ENCODE assay signal across 17 mouse cellular contexts in genomic region chr9:33822574-33823394, GRCm38 (mm10).
DNase-seq lines count a peak whose midpoint lies in the region; ATAC-seq and TF ChIP-seq lines count a peak whose summit lies in the region.
"Had no signal": no experiment of that assay in that cellular context is flagged by ENCODE, and none has a peak within 500 bp of the region (broad histone marks: within the 10 kb centered on the region; RNA-seq: fewer than 3 reads in every experiment).

No protein-coding gene starts in this region.

- no peak overlapping the region for H3K9ac ChIP-seq in forebrain, embryonic 14.5 days (ENCODE audit: low read length)
- no peak overlapping the region for H3K9ac ChIP-seq in forebrain, embryonic 11.5 days (ENCODE audit: low read length)
- no peak overlapping the region for H3K9ac ChIP-seq in midbrain, embryonic 14.5 days (replicated peaks; ENCODE audit: low read length)
- H3K9ac ChIP-seq in midbrain, embryonic 13.5 days (replicated peaks), result no peak overlapping the region
- no peak overlapping the region for H3K9ac ChIP-seq in liver, postnatal 0 days (replicated peaks)
- H3K9ac ChIP-seq: embryonic facial prominence, embryonic 13.5 days; liver, embryonic 12.5 days had no signal

- H3K27me3 ChIP-seq in forebrain, embryonic 14.5 days (replicated peaks; ENCODE audit: control insufficient read depth, insufficient read depth, low read length), result no peaks in the 10 kb centered on the region
- no peaks in the 10 kb centered on the region for H3K27me3 ChIP-seq in forebrain, embryonic 11.5 days (ENCODE audit: control insufficient read depth, insufficient read depth, low read length)
- no peaks in the 10 kb centered on the region for H3K27me3 ChIP-seq in midbrain, embryonic 14.5 days (ENCODE audit: control insufficient read depth, insufficient read depth, low read length)
- no peaks in the 10 kb centered on the region for H3K27me3 ChIP-seq in midbrain, embryonic 13.5 days
- no peaks in the 10 kb centered on the region for H3K27me3 ChIP-seq in liver, postnatal 0 days (ENCODE audit: insufficient read depth, low read length)
- H3K27me3 ChIP-seq: embryonic facial prominence, embryonic 13.5 days; liver, embryonic 12.5 days had no signal

- no peaks in the 10 kb centered on the region for H3K9me3 ChIP-seq in forebrain, embryonic 14.5 days (replicated peaks; ENCODE audit: control insufficient read depth, low read length)
- no peaks in the 10 kb centered on the region for H3K9me3 ChIP-seq in forebrain, embryonic 11.5 days (ENCODE audit: control insufficient read depth, low read length)
- no peaks in the 10 kb centered on the region for H3K9me3 ChIP-seq in midbrain, embryonic 14.5 days (ENCODE audit: control insufficient read depth, low read length)
- H3K9me3 ChIP-seq in midbrain, embryonic 13.5 days, result no peaks in the 10 kb centered on the region
- H3K9me3 ChIP-seq in liver, postnatal 0 days (ENCODE audit: low read length), result no peaks in the 10 kb centered on the region
- H3K9me3 ChIP-seq: embryonic facial prominence, embryonic 13.5 days; liver, embryonic 12.5 days; midbrain, embryonic 10.5 days had no signal

- 77% methylated on average over 9 of the region's 9 CpGs for WGBS in forebrain, embryonic 14.5 days
- WGBS in forebrain, embryonic 11.5 days, result 92% methylated on average over 9 of the region's 9 CpGs
- 91% methylated on average over 9 of the region's 9 CpGs for WGBS in midbrain, embryonic 14.5 days
- 89% methylated on average over 9 of the region's 9 CpGs for WGBS in midbrain, embryonic 13.5 days
- 66% methylated on average over 9 of the region's 9 CpGs for WGBS in liver, postnatal 0 days (ENCODE audit: insufficient replicate concordance)

- no peak overlapping the region for H3K4me2 ChIP-seq in forebrain, embryonic 14.5 days (ENCODE audit: low read length)
- H3K4me2 ChIP-seq in forebrain, embryonic 11.5 days (ENCODE audit: low read depth, low read length, severe bottlenecking), result no peak overlapping the region
- no peak overlapping the region for H3K4me2 ChIP-seq in midbrain, embryonic 14.5 days (ENCODE audit: low read length)
- H3K4me2 ChIP-seq in midbrain, embryonic 13.5 days (replicated peaks), result no peak overlapping the region
- no peak overlapping the region for H3K4me2 ChIP-seq in liver, postnatal 0 days (ENCODE audit: low read depth, low read length)
- H3K4me2 ChIP-seq: embryonic facial prominence, embryonic 13.5 days; liver, embryonic 12.5 days had no signal

- peak; percentile 88 for DNase-seq in forebrain, embryonic 14.5 days (ENCODE audit: low spot score)
- DNase-seq in forebrain, embryonic 11.5 days (ENCODE audit: low spot score), result no peak
- peak; percentile 1 for DNase-seq in midbrain, embryonic 14.5 days
- peak; percentile 12 to 24 for DNase-seq in layer of hippocampus, postnatal 10 days (ENCODE audit: low spot score in 2 of 2)
- DNase-seq in neural tube, embryonic 10.5 days (ENCODE audit: extremely low spot score, low spot score), result no peak
- no peak for DNase-seq in liver, postnatal 0 days
- DNase-seq in retina, embryonic 14.5 days (ENCODE audit: low spot score), result no peak
- DNase-seq: adrenal gland, postnatal 25 days; cerebellum, adult 11 months; lung, postnatal 14 days; spleen, adult 18-20 months; thymus, postnatal 4 days had no signal

- H3K4me3 ChIP-seq in forebrain, embryonic 14.5 days (ENCODE audit: low read depth, low read length), result no peak overlapping the region
- no peak overlapping the region for H3K4me3 ChIP-seq in forebrain, embryonic 11.5 days (ENCODE audit: low read depth, low read length)
- no peak overlapping the region for H3K4me3 ChIP-seq in midbrain, embryonic 14.5 days (replicated peaks; ENCODE audit: low read depth, low read length)
- H3K4me3 ChIP-seq in midbrain, embryonic 13.5 days (replicated peaks), result no peak overlapping the region
- no peak overlapping the region for H3K4me3 ChIP-seq in liver, postnatal 0 days (ENCODE audit: low read depth, low read length)
- H3K4me3 ChIP-seq: embryonic facial prominence, embryonic 13.5 days; liver, embryonic 12.5 days; midbrain, embryonic 10.5 days; myocyte had no signal

- no peaks in the 10 kb centered on the region for H3K36me3 ChIP-seq in forebrain, embryonic 14.5 days (ENCODE audit: control insufficient read depth, insufficient read depth, low read length)
- H3K36me3 ChIP-seq in forebrain, embryonic 11.5 days (ENCODE audit: control insufficient read depth, insufficient read depth, low read length), result no peaks in the 10 kb centered on the region
- no peaks in the 10 kb centered on the region for H3K36me3 ChIP-seq in midbrain, embryonic 14.5 days (ENCODE audit: control insufficient read depth, insufficient read depth, low read length)
- H3K36me3 ChIP-seq in midbrain, embryonic 13.5 days, result no peaks in the 10 kb centered on the region
- no peaks in the 10 kb centered on the region for H3K36me3 ChIP-seq in liver, postnatal 0 days (replicated peaks; ENCODE audit: insufficient read depth, low read length)
- H3K36me3 ChIP-seq: embryonic facial prominence, embryonic 13.5 days; liver, embryonic 12.5 days; midbrain, embryonic 10.5 days had no signal

- no peak for TF ChIP-seq CTCF in liver, postnatal 0 days (IDR thresholded peaks at IDR 0.05; ENCODE audit: low read depth)

- H3K27ac ChIP-seq in forebrain, embryonic 14.5 days (ENCODE audit: low read depth, low read length), result no peak overlapping the region
- H3K27ac ChIP-seq in forebrain, embryonic 11.5 days (ENCODE audit: low read depth, low read length), result no peak overlapping the region
- no peak overlapping the region for H3K27ac ChIP-seq in midbrain, embryonic 14.5 days (replicated peaks; ENCODE audit: low read depth, low read length)
- H3K27ac ChIP-seq in midbrain, embryonic 13.5 days, result no peak overlapping the region
- H3K27ac ChIP-seq in liver, postnatal 0 days (ENCODE audit: low read depth), result no peak overlapping the region
- H3K27ac ChIP-seq: embryonic facial prominence, embryonic 13.5 days; liver, embryonic 12.5 days; midbrain, embryonic 10.5 days had no signal

- peak; percentile 87 for ATAC-seq in forebrain, embryonic 14.5 days
- no peak for ATAC-seq in forebrain, embryonic 11.5 days (replicated peaks; ENCODE audit: low FRiP score)
- ATAC-seq in midbrain, embryonic 14.5 days (ENCODE audit: low FRiP score, low TSS enrichment), result no peak
- ATAC-seq in midbrain, embryonic 13.5 days, result no peak
- ATAC-seq in liver, postnatal 0 days, result no peak
- ATAC-seq: liver, embryonic 12.5 days had no signal

- H3K4me1 ChIP-seq in forebrain, embryonic 14.5 days (ENCODE audit: control insufficient read depth, insufficient read depth, low read length), result no peaks in the 10 kb centered on the region
- no peaks in the 10 kb centered on the region for H3K4me1 ChIP-seq in forebrain, embryonic 11.5 days (replicated peaks; ENCODE audit: control insufficient read depth, insufficient read depth, low read length)
- no peaks in the 10 kb centered on the region for H3K4me1 ChIP-seq in midbrain, embryonic 14.5 days (ENCODE audit: control insufficient read depth, insufficient read depth, low read length)
- no peaks in the 10 kb centered on the region for H3K4me1 ChIP-seq in midbrain, embryonic 13.5 days (replicated peaks)
- H3K4me1 ChIP-seq in liver, postnatal 0 days (ENCODE audit: insufficient read depth), result no peaks in the 10 kb centered on the region
- H3K4me1 ChIP-seq: embryonic facial prominence, embryonic 13.5 days; liver, embryonic 12.5 days; midbrain, embryonic 10.5 days had no signal

- TF ChIP-seq EP300 in liver, postnatal 0 days (IDR thresholded peaks at IDR 0.05; ENCODE audit: low read depth), result no peak

Comparison
In these comparisons a context has a peak if more than half of its experiments do, and no peak if none do; other contexts are left out.
1. DNase-seq: peak in forebrain, embryonic 14.5 days (single experiment), midbrain, embryonic 14.5 days (single experiment) and layer of hippocampus, postnatal 10 days (2 of 2); none in forebrain, embryonic 11.5 days (single experiment), neural tube, embryonic 10.5 days (single experiment), liver, postnatal 0 days (single experiment) and retina, embryonic 14.5 days (single experiment).